Mouse (Mus musculus) hindbrain, embryonic 15.5 days (tissue): ENCODE measurements around the gene Tmsb10. TPM values are rescaled to one million over a fixed set of nuclear protein-coding genes. Genes with fewer than 3 reads are reported as not detected.

Experiments used
- ATAC-seq: fragments of 200-750 bp; cut with Nextera tagmentation; 2 replicates; pipeline ENCODE4 v1.8.0; 2017; ENCODE audit warnings: low read depth, moderate number of reproducible peaks, moderate TSS enrichment; ENCODE audit not compliant: low FRiP score
- H3K27ac ChIP-seq: fragments of 300-500 bp; sonication (generic); replicated peaks from 2 replicates; pipeline ENCODE4 v1.5.1; 2015; ENCODE audit warnings: mild to moderate bottlenecking, inconsistent platforms
- H3K27me3 ChIP-seq: fragments of 300-500 bp; sonication (generic); 2 replicates; pipeline ENCODE4 v1.6.1; 2015; ENCODE audit warnings: control low read depth, inconsistent platforms
- H3K36me3 ChIP-seq: fragments of 300-500 bp; sonication (generic); 2 replicates; pipeline ENCODE4 v1.6.1; 2015; ENCODE audit warnings: control low read depth, inconsistent platforms
- H3K4me1 ChIP-seq: fragments of 300-500 bp; sonication (generic); replicated peaks from 2 replicates; pipeline ENCODE4 v1.6.1; 2015; ENCODE audit warnings: control low read depth, inconsistent platforms
- H3K4me2 ChIP-seq: fragments of 300-500 bp; sonication (generic); 2 replicates; pipeline ENCODE4 v1.6.1; 2015; ENCODE audit warnings: moderate library complexity, mild to moderate bottlenecking, inconsistent platforms
- H3K4me3 ChIP-seq: fragments of 300-500 bp; sonication (generic); 2 replicates; pipeline ENCODE4 v1.5.1; 2015; ENCODE audit warnings: mild to moderate bottlenecking, inconsistent platforms
- H3K9ac ChIP-seq: fragments of 300-500 bp; sonication (generic); 2 replicates; pipeline ENCODE4 v1.6.1; 2015; ENCODE audit warnings: inconsistent platforms
- H3K9me3 ChIP-seq: fragments of 300-500 bp; sonication (generic); 2 replicates; pipeline ENCODE4 v1.6.1; 2016; ENCODE audit warnings: control low read depth, inconsistent platforms
- WGBS: fragments of 180-500 bp; shearing (Covaris S2); methylation state at CpG from one replicate; pipeline ENCODE4 v1.1.7; 2015; 5-methylcytosine and 5-hydroxymethylcytosine counted together
- polyA plus RNA-seq: library from polyadenylated mRNA; unstranded; fragments of >200 nt; fragmentation: Nextera tagmentation; extraction: Ambion mirVana; gene quantifications from 2 replicates; pipeline ENCODE4 v1.2.1, GENCODE M21; 2015

The Tmsb10 gene
- polyA plus RNA-seq, 1 experiment from 2014 or later, result 4,870 TPM

GRCm38 (mm10) chr6:72954786-72955185, 3.8 kb downstream of the Tmsb10 start:
- Histone ChIP-seq H3K36me3 (no peaks in the 10 kb centered on the region), H3K4me3 (no peak overlapping the region), H3K4me1 (peaks cover 26% of the 10 kb centered on the region), H3K9ac (no peak overlapping the region), H3K4me2 (peak overlapping the region; percentile 69), H3K27ac (peak overlapping the region; percentile 99), H3K27me3 (no peaks in the 10 kb centered on the region), H3K9me3 (no peaks in the 10 kb centered on the region)
- no peak for ATAC-seq
- 53% methylated on average over 7 of the region's 7 CpGs for WGBS

GRCm38 (mm10) chr6:72952967-72953366, 5.6 kb downstream of the Tmsb10 start:
- Histone ChIP-seq H3K36me3 (no peaks in the 10 kb centered on the region), H3K27me3 (no peaks in the 10 kb centered on the region), H3K4me2 (no peak overlapping the region), H3K4me1 (peaks cover 19% of the 10 kb centered on the region), H3K4me3 (no peak overlapping the region), H3K9me3 (no peaks in the 10 kb centered on the region), H3K9ac (no peak overlapping the region), H3K27ac (no peak overlapping the region)
- ATAC-seq, result no peak
- WGBS, result 95% methylated on average over 2 of the region's 2 CpGs

- 82% methylated on average over 2 of the region's 2 CpGs for WGBS
- Histone ChIP-seq H3K27me3 (no peaks in the 10 kb centered on the region), H3K36me3 (no peaks in the 10 kb centered on the region), H3K4me3 (no peak overlapping the region), H3K9me3 (no peaks in the 10 kb centered on the region), H3K4me1 (peaks cover 19% of the 10 kb centered on the region), H3K9ac (no peak overlapping the region), H3K27ac (no peak overlapping the region), H3K4me2 (no peak overlapping the region)
- ATAC-seq, result no peak
Measured at GRCm38 (mm10) chr6:72952221-72952620, 6.3 kb downstream of the Tmsb10 start.

- H3K9ac ChIP-seq, result no peak overlapping the region
- H3K36me3 ChIP-seq, result no peaks in the 10 kb centered on the region
- no peak for ATAC-seq
- no peaks in the 10 kb centered on the region for H3K9me3 ChIP-seq
- no peak overlapping the region for H3K27ac ChIP-seq
- H3K27me3 ChIP-seq, result no peaks in the 10 kb centered on the region
- H3K4me2 ChIP-seq, result no peak overlapping the region
- H3K4me3 ChIP-seq, result no peak overlapping the region
- H3K4me1 ChIP-seq, result no peaks in the 10 kb centered on the region
- WGBS, result 82% methylated on average over 9 of the region's 9 CpGs
Measured at GRCm38 (mm10) chr6:72949161-72949756, 9.3 kb downstream of the Tmsb10 start.

GRCm38 (mm10) chr6:72948392-72948791, 10.2 kb downstream of the Tmsb10 start:
- 92% methylated on average over 3 of the region's 3 CpGs for WGBS

GRCm38 (mm10) chr6:72947960-72948359, 10.6 kb downstream of the Tmsb10 start:
- ATAC-seq, result no peak
- no peaks in the 10 kb centered on the region for H3K36me3 ChIP-seq
- no peak overlapping the region for H3K4me3 ChIP-seq
- H3K9ac ChIP-seq, result no peak overlapping the region
- H3K9me3 ChIP-seq, result no peaks in the 10 kb centered on the region
- no peak overlapping the region for H3K27ac ChIP-seq
- no peaks in the 10 kb centered on the region for H3K27me3 ChIP-seq
- no peak overlapping the region for H3K4me2 ChIP-seq
- no peaks in the 10 kb centered on the region for H3K4me1 ChIP-seq
- 42% methylated on average over 6 of the region's 6 CpGs for WGBS

More at GRCm38 (mm10) chr6:72948392-72948791, 10.2 kb downstream of the Tmsb10 start:
- Histone ChIP-seq H3K36me3 (no peaks in the 10 kb centered on the region), H3K9me3 (no peaks in the 10 kb centered on the region), H3K27ac (no peak overlapping the region), H3K4me2 (no peak overlapping the region), H3K4me3 (no peak overlapping the region), H3K9ac (no peak overlapping the region), H3K27me3 (no peaks in the 10 kb centered on the region), H3K4me1 (no peaks in the 10 kb centered on the region)
- ATAC-seq, result no peak

GRCm38 (mm10) chr6:72940493-72940892, 18.1 kb downstream of the Tmsb10 start:
- WGBS, result 6% methylated on average over 3 of the region's 3 CpGs
- no peaks in the 10 kb centered on the region for H3K36me3 ChIP-seq
- H3K4me1 ChIP-seq, result no peaks in the 10 kb centered on the region
- H3K27ac ChIP-seq, result no peak overlapping the region
- no peak overlapping the region for H3K4me3 ChIP-seq
- no peaks in the 10 kb centered on the region for H3K27me3 ChIP-seq
- no peak overlapping the region for H3K4me2 ChIP-seq
- no peaks in the 10 kb centered on the region for H3K9me3 ChIP-seq
- no peak overlapping the region for H3K9ac ChIP-seq
- ATAC-seq, result peak; percentile 68; the same call in 1 of the 2 replicates

- WGBS, result 82% methylated on average over 5 of the region's 5 CpGs
- no peak overlapping the region for H3K9ac ChIP-seq
- no peaks in the 10 kb centered on the region for H3K4me1 ChIP-seq
- no peak for ATAC-seq
- H3K4me2 ChIP-seq, result no peak overlapping the region
- H3K27me3 ChIP-seq, result no peaks in the 10 kb centered on the region
- H3K4me3 ChIP-seq, result no peak overlapping the region
- no peaks in the 10 kb centered on the region for H3K9me3 ChIP-seq
- H3K36me3 ChIP-seq, result no peaks in the 10 kb centered on the region
- no peak overlapping the region for H3K27ac ChIP-seq
Measured at GRCm38 (mm10) chr6:72937859-72938258, 20.7 kb downstream of the Tmsb10 start.

- Histone ChIP-seq H3K4me3 (no peak overlapping the region), H3K4me2 (no peak overlapping the region), H3K27me3 (no peaks in the 10 kb centered on the region), H3K4me1 (no peaks in the 10 kb centered on the region), H3K9ac (no peak overlapping the region), H3K36me3 (no peaks in the 10 kb centered on the region), H3K27ac (no peak overlapping the region), H3K9me3 (no peaks in the 10 kb centered on the region)
- ATAC-seq, result no peak
- WGBS, result 92% methylated on average over 3 of the region's 3 CpGs
Measured at GRCm38 (mm10) chr6:72937430-72937829, 21.1 kb downstream of the Tmsb10 start.

- no peak for ATAC-seq
- H3K9me3 ChIP-seq, result no peaks in the 10 kb centered on the region
- WGBS, result 92% methylated on average over 1 of the region's 1 CpGs
- no peak overlapping the region for H3K27ac ChIP-seq
- H3K9ac ChIP-seq, result no peak overlapping the region
- no peaks in the 10 kb centered on the region for H3K27me3 ChIP-seq
- no peaks in the 10 kb centered on the region for H3K4me1 ChIP-seq
- no peak overlapping the region for H3K4me2 ChIP-seq
- H3K4me3 ChIP-seq, result no peak overlapping the region
- H3K36me3 ChIP-seq, result no peaks in the 10 kb centered on the region
Measured at GRCm38 (mm10) chr6:72932955-72933354, 25.6 kb downstream of the Tmsb10 start.

- Histone ChIP-seq H3K27ac (no peak overlapping the region), H3K27me3 (no peaks in the 10 kb centered on the region), H3K9me3 (no peaks in the 10 kb centered on the region), H3K36me3 (no peaks in the 10 kb centered on the region), H3K4me1 (0 out of 2 replicates have a peak, but pooled peaks cover 3% of the 10 kb centered on the region), H3K4me2 (no peak overlapping the region), H3K9ac (no peak overlapping the region), H3K4me3 (no peak overlapping the region)
- ATAC-seq, result no peak
- 90% methylated on average over 3 of the region's 3 CpGs for WGBS
Measured at GRCm38 (mm10) chr6:72931533-72931932, 27.0 kb downstream of the Tmsb10 start.

- Histone ChIP-seq H3K27ac (no peak overlapping the region), H3K4me2 (no peak overlapping the region), H3K27me3 (no peaks in the 10 kb centered on the region), H3K4me3 (no peak overlapping the region), H3K4me1 (0 out of 2 replicates have a peak, but pooled peaks cover 3% of the 10 kb centered on the region), H3K36me3 (no peaks in the 10 kb centered on the region), H3K9me3 (no peaks in the 10 kb centered on the region), H3K9ac (no peak overlapping the region)
- no peak for ATAC-seq
- WGBS, result 87% methylated on average over 4 of the region's 4 CpGs
Measured at GRCm38 (mm10) chr6:72929795-72930398, 28.7 kb downstream of the Tmsb10 start.
